9 mouse cellular contexts compared by ENCODE assay signal in genomic region chr4:141477681-141478102, GRCm38 (mm10). TPM values are rescaled to one million over a fixed set of nuclear protein-coding genes. Genes with fewer than 3 reads are reported as not detected.
DNase-seq lines count a peak whose midpoint lies in the region; ATAC-seq and TF ChIP-seq lines count a peak whose summit lies in the region.
"Had no signal": no experiment of that assay in that cellular context is flagged by ENCODE, and none has a peak within 500 bp of the region (broad histone marks: within the 10 kb centered on the region; RNA-seq: fewer than 3 reads in every experiment).

No protein-coding gene starts in this region.

- intact Hi-C loops in gastrocnemius, postnatal 14 days (cut with DNase I; ENCODE audit: low total_unique reads): no loop called here

- TF ChIP-seq POLR2A in lung, adult 2 months (IDR thresholded peaks at IDR 0.05; ENCODE audit: borderline replicate concordance, extremely low read depth, low read depth, low read length): no peak

- ATAC-seq in megakaryocyte-erythroid progenitor cell, adult 5-6 weeks (replicated peaks; ENCODE audit: low FRiP score, low TSS enrichment, poor library complexity, severe bottlenecking): 0 out of 2 replicates have a peak, but pooled peaks have one; percentile 23
- ATAC-seq in CD4-positive, CD25-positive, alpha-beta regulatory T cell, adult 4 months: no peak

- H3K4me1 ChIP-seq in lung, adult 2 months (ENCODE audit: control insufficient read depth, insufficient read depth, low read length): no peaks in the 10 kb centered on the region

- peak; percentile 56 to 71 for DNase-seq in lung, adult 18-20 months
- DNase-seq in lung, adult 2 months: no peak
- peak; percentile 92 for DNase-seq in cerebellum, adult 8-10 months
- DNase-seq in gastrocnemius, postnatal 14 days: peak; percentile 64
- peak; percentile 84 for DNase-seq in layer of hippocampus, adult 9-11 months
- DNase-seq in retina, postnatal 1 day: no peak

- WGBS in lung, adult 2 months: 66% methylated on average over 16 of the region's 16 CpGs

- no peak overlapping the region for H3K4me3 ChIP-seq in lung, adult 2 months (replicated peaks; ENCODE audit: extremely low read depth, low read depth, low read length)

- TF ChIP-seq CTCF in lung, adult 2 months (IDR thresholded peaks at IDR 0.05; ENCODE audit: insufficient read depth, low read length): no peak

RNA-seq across cellular contexts. Expression of gene Zbtb17, which starts 33.2 kb away (rescaled TPM):
- 30.9 and 38.6 TPM in 2 replicates for polyA plus RNA-seq in lung, adult 2 months (2012; rRNA removed)
- total RNA-seq in gastrocnemius, postnatal 14 days (2021): 10 to 100 TPM; 16.2 to 16.7 TPM
- total RNA-seq in megakaryocyte-erythroid progenitor cell, adult 5-6 weeks (2014; fragmentation: Nextera tagmentation): 13.4 and 16.6 TPM in 2 replicates
- total RNA-seq in megakaryocyte-erythroid progenitor cell, adult 5-6 weeks (2017): 21.5 and 26.6 TPM in 2 replicates
- 10 to 100 TPM; 14.2 to 21.5 TPM for polyA plus RNA-seq in CD4-positive, CD25-positive, alpha-beta regulatory T cell, adult 4 months (2017; shearing (Covaris generic))

RNA-seq across cellular contexts. Expression of gene Srarp, which starts 41.8 kb away (rescaled TPM):
- polyA plus RNA-seq in lung, adult 2 months (2012; rRNA removed): 0.18 TPM in 1 of 2 replicates, not detected in the other
- total RNA-seq in gastrocnemius, postnatal 14 days (2021): not detected
- total RNA-seq in megakaryocyte-erythroid progenitor cell, adult 5-6 weeks (2014; fragmentation: Nextera tagmentation): not detected in 2 replicates
- total RNA-seq in megakaryocyte-erythroid progenitor cell, adult 5-6 weeks (2017): not detected in 2 replicates
- not detected for polyA plus RNA-seq in CD4-positive, CD25-positive, alpha-beta regulatory T cell, adult 4 months (2017; shearing (Covaris generic))
- total RNA-seq: adrenal gland, postnatal 36 days had no signal

RNA-seq across cellular contexts. Expression of gene Hspb7, which starts 57.1 kb away (rescaled TPM):
- polyA plus RNA-seq in lung, adult 2 months (2012; rRNA removed): 19.6 and 29.1 TPM in 2 replicates
- total RNA-seq in gastrocnemius, postnatal 14 days (2021): 100 to 1,000 TPM; 218 to 313 TPM
- not detected in 2 replicates for total RNA-seq in megakaryocyte-erythroid progenitor cell, adult 5-6 weeks (2014; fragmentation: Nextera tagmentation)
- not detected in 2 replicates for total RNA-seq in megakaryocyte-erythroid progenitor cell, adult 5-6 weeks (2017)
- polyA plus RNA-seq in CD4-positive, CD25-positive, alpha-beta regulatory T cell, adult 4 months (2017; shearing (Covaris generic)): not detected

Comparison
In these comparisons a context has a peak if more than half of its experiments do, and no peak if none do; other contexts are left out.
1. DNase-seq: peak in lung, adult 18-20 months (2 of 2), cerebellum, adult 8-10 months (single experiment), gastrocnemius, postnatal 14 days (single experiment) and layer of hippocampus, adult 9-11 months (single experiment); none in lung, adult 2 months (single experiment) and retina, postnatal 1 day (single experiment).
2. RNA of gene Hspb7, which starts 57.1 kb away (total RNA-seq): 218 to 313 TPM in gastrocnemius, postnatal 14 days; not detected in megakaryocyte-erythroid progenitor cell, adult 5-6 weeks; every median in the first group is over 100 times any median in the second.